In the genomic region with DNA sequence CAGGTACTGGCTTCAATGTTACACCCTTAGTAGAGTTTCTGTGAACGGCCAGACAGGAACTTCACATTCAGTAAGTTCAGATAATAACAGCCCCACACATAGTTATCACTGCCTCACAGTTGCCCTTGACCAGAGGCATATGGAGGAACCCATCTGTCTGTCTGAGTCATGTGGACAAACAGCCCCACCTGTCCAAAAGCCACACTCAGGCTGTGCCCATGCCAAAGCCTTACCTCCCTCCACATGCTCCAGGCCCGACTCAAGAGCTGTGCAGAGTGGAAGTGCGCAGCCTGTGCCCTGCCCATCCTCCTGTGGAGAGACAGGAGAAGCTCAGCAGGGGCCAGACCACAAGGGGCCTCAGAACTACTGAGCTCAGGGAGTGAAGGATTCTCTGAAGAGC, we compare ENCODE assay signal across 8 mouse cellular contexts. TPM values are rescaled to one million over a fixed set of nuclear protein-coding genes. Genes with fewer than 3 reads are reported as not detected.
DNase-seq lines count a peak whose midpoint lies in the region; ATAC-seq and TF ChIP-seq lines count a peak whose summit lies in the region.
"Not testable (repeated sequence)": the region's sequence is repeated elsewhere in the genome, so short reads cannot be mapped to it uniquely, and the experiment has no call there.

No protein-coding gene starts in this region.

- not testable (repeated sequence) for H3K9me3 ChIP-seq in MEL (replicated peaks; ENCODE audit: insufficient read depth, low read length); liver, embryonic 12.5 days (replicated peaks)
- H3K9me3 ChIP-seq in heart, embryonic 10.5 days: peaks cover 11% of the 10 kb centered on the region

- H3K27me3 ChIP-seq in MEL (ENCODE audit: control insufficient read depth in 1 of 2, insufficient read depth in 2 of 2, low read length in 2 of 2); heart, embryonic 10.5 days (ENCODE audit: insufficient read depth, poor library complexity, severe bottlenecking); liver, embryonic 12.5 days (replicated peaks); small intestine, adult 2 months (ENCODE audit: control insufficient read depth, insufficient read depth, low read length): not testable (repeated sequence)

- not testable (repeated sequence) for H3K4me2 ChIP-seq in liver, embryonic 12.5 days

- H3K36me3 ChIP-seq in MEL (ENCODE audit: control insufficient read depth in 1 of 2, insufficient read depth in 2 of 2, low read length in 2 of 2); heart, embryonic 10.5 days; liver, embryonic 12.5 days; small intestine, adult 2 months (ENCODE audit: control insufficient read depth, insufficient read depth, low read length): not testable (repeated sequence)

- not testable (repeated sequence) for TF ChIP-seq RAD21 in MEL (IDR thresholded peaks at IDR 0.05; ENCODE audit: low read depth, low read length)

- not testable (repeated sequence) for H3K79me2 ChIP-seq in MEL (ENCODE audit: control insufficient read depth, insufficient read depth, low read length, poor library complexity)

- not testable (repeated sequence) for H3K4me1 ChIP-seq in MEL (ENCODE audit: control insufficient read depth in 1 of 2, insufficient read depth in 2 of 2, low read length in 2 of 2); heart, embryonic 10.5 days; liver, embryonic 12.5 days; small intestine, adult 2 months (ENCODE audit: control insufficient read depth, insufficient read depth, insufficient read length, low read length)

- peak in 1 of 2 experiments; percentile 51; a peak in 2 of 4 replicates for TF ChIP-seq EP300 in MEL (IDR thresholded peaks at IDR 0.05; ENCODE audit: low read depth in 1 of 2, low read length in 2 of 2)

- not testable (repeated sequence) for TF ChIP-seq POLR2A in MEL (IDR thresholded peaks at IDR 0.05; ENCODE audit: control insufficient read depth in 1 of 2, insufficient read depth in 1 of 2, low read depth in 1 of 2, low read length in 2 of 2, poor library complexity in 1 of 2); small intestine, adult 2 months (IDR thresholded peaks at IDR 0.05; ENCODE audit: low read depth, low read length)

- TF ChIP-seq CTCF in MEL (IDR thresholded peaks at IDR 0.05 in 2 of 3, conservative IDR thresholded peaks at IDR 0.05 in 1 of 3; ENCODE audit: control insufficient read depth in 1 of 3, insufficient read depth in 1 of 3, low read depth in 2 of 3, low read length in 3 of 3, poor library complexity in 1 of 3, severe bottlenecking in 1 of 3); small intestine, adult 2 months (IDR thresholded peaks at IDR 0.05; ENCODE audit: extremely low read depth, insufficient read length, insufficient replicate concordance, low read depth, low read length): not testable (repeated sequence)

- H3K27ac ChIP-seq in MEL (ENCODE audit: control insufficient read depth, low read depth, low read length); heart, embryonic 10.5 days; liver, embryonic 12.5 days: not testable (repeated sequence)
- H3K27ac ChIP-seq in small intestine, adult 2 months (ENCODE audit: insufficient read depth, low read depth, low read length): peak overlapping the region; percentile 53; the same call in 1 of the 2 replicates

- peak; percentile 9 for ATAC-seq in common myeloid progenitor, adult 5-6 weeks (replicated peaks; ENCODE audit: low read depth, poor library complexity, severe bottlenecking)
- ATAC-seq in liver, embryonic 12.5 days: peak; percentile 6; the same call in 1 of the 2 replicates
- ATAC-seq in megakaryocyte progenitor cell, adult 5-6 weeks (replicated peaks; ENCODE audit: poor library complexity): peak; percentile 6

- H3K9ac ChIP-seq in MEL (ENCODE audit: control insufficient read depth, low read depth, low read length, poor library complexity, severe bottlenecking); liver, embryonic 12.5 days: not testable (repeated sequence)

- DNase-seq in MEL (ENCODE audit: low read depth, low spot score): peak; percentile 63
- DNase-seq in cerebellum, adult 18-20 months: peak; percentile 32 to 46
- DNase-seq in heart, embryonic 10.5 days (ENCODE audit: low spot score): peak; percentile 69
- peak; percentile 26 to 57 for DNase-seq in lung, adult 18-20 months

- H3K4me3 ChIP-seq in MEL (ENCODE audit: control insufficient read depth in 1 of 2, insufficient read depth in 1 of 2, low read depth in 2 of 2, low read length in 2 of 2); heart, embryonic 10.5 days; liver, embryonic 12.5 days; small intestine, adult 2 months (ENCODE audit: low read depth, low read length): not testable (repeated sequence)

- WGBS in heart, embryonic 10.5 days: 58% methylated on average over 3 of the region's 3 CpGs
- WGBS in liver, embryonic 12.5 days (ENCODE audit: insufficient replicate concordance): 28% methylated on average over 3 of the region's 3 CpGs
- WGBS in small intestine, adult 2 months: 16% methylated on average over 3 of the region's 3 CpGs

TF ChIP-seq in MEL, 35 proteins besides CTCF, POLR2A, EP300 and RAD21:
- TF ChIP-seq GATA1 (IDR thresholded peaks at IDR 0.05; ENCODE audit: low read depth, low read length) (peak; percentile 34; the same call in 1 of the 2 replicates), ETS1 (IDR thresholded peaks at IDR 0.05; ENCODE audit: low read depth, low read length) (0 out of 2 replicates have a peak, but pooled peaks have one; percentile 31), USF1 (IDR thresholded peaks at IDR 0.05; ENCODE audit: low read depth, low read length) (peak; percentile 40; the same call in 1 of the 2 replicates), MAX (IDR thresholded peaks at IDR 0.05; ENCODE audit: low read length) (0 out of 2 replicates have a peak, but pooled peaks have one; percentile 21), TCF12 (IDR thresholded peaks at IDR 0.05; ENCODE audit: low read depth, low read length) (peak; percentile 47; the same call in 1 of the 2 replicates), TAL1 (IDR thresholded peaks at IDR 0.05; ENCODE audit: low read length) (peak; percentile 46)

RNA-seq across cellular contexts. Expression of a gene that starts 49.3 kb away (rescaled TPM):
- total RNA-seq in MEL (2012; rRNA removed): 49.8 and 50.8 TPM in 2 replicates
- polyA plus RNA-seq in MEL (2012; ENCODE audit: insufficient read depth in 1 of 2, insufficient read length in 2 of 2, low read depth in 1 of 2, low replicate concordance in 2 of 2, missing spikeins in 1 of 2): 100 to 1,000 TPM in 1 of 2 experiments, 10 to 100 TPM in 1; 83.6 to 180 TPM
- 16.6 and 19.5 TPM in 2 replicates for total RNA-seq in common myeloid progenitor, adult 5-6 weeks (2017)
- 10.3 and 11.7 TPM in 2 replicates for polyA plus RNA-seq in heart, embryonic 10.5 days (2016; fragmentation: Nextera tagmentation; extraction: Ambion mirVana)
- 6.5 and 6.9 TPM in 2 replicates for polyA plus RNA-seq in liver, embryonic 12.5 days (2016; fragmentation: Nextera tagmentation; extraction: Ambion mirVana)
- total RNA-seq in megakaryocyte progenitor cell, adult 5-6 weeks (2015): 5.2 and 6.0 TPM in 2 replicates
- 6.2 and 14.2 TPM in 2 replicates for total RNA-seq in megakaryocyte progenitor cell, adult 5-6 weeks (2017)
- 8.6 and 21.2 TPM in 2 replicates for polyA plus RNA-seq in small intestine, adult 2 months (2012; rRNA removed)

RNA-seq across cellular contexts. Expression of a gene that starts 58.2 kb away (rescaled TPM):
- 42.8 and 59.6 TPM in 2 replicates for total RNA-seq in MEL (2012; rRNA removed)
- 100 to 1,000 TPM; 103 to 235 TPM for polyA plus RNA-seq in MEL (2012; ENCODE audit: insufficient read depth in 1 of 2, insufficient read length in 2 of 2, low read depth in 1 of 2, low replicate concordance in 2 of 2, missing spikeins in 1 of 2)
- total RNA-seq in common myeloid progenitor, adult 5-6 weeks (2017): 58.9 and 75.0 TPM in 2 replicates
- polyA plus RNA-seq in heart, embryonic 10.5 days (2016; fragmentation: Nextera tagmentation; extraction: Ambion mirVana): 42.4 and 51.0 TPM in 2 replicates
- 38.8 and 44.4 TPM in 2 replicates for polyA plus RNA-seq in liver, embryonic 12.5 days (2016; fragmentation: Nextera tagmentation; extraction: Ambion mirVana)
- total RNA-seq in megakaryocyte progenitor cell, adult 5-6 weeks (2015): 96.1 and 110 TPM in 2 replicates
- 40.1 and 49.2 TPM in 2 replicates for total RNA-seq in megakaryocyte progenitor cell, adult 5-6 weeks (2017)
- polyA plus RNA-seq in small intestine, adult 2 months (2012; rRNA removed): 19.4 and 33.4 TPM in 2 replicates
